Mouse (Mus musculus): ENCODE data around the gene Gna11.

Gna11 gene

GRCm38 (mm10) chr10:81543633-81544032, 1.4 kb downstream of the Gna11 start:
- DNase-seq (ENCODE audit: extremely low read depth, low read depth), result no peak

- no peak for DNase-seq (ENCODE audit: extremely low read depth, low read depth)
These were observed 2.1 kb downstream of the Gna11 start for GRCm38 (mm10) chr10:81542727-81543460.

GRCm38 (mm10) chr10:81541803-81542202, 3.2 kb downstream of the Gna11 start:
- no peak for DNase-seq (ENCODE audit: extremely low read depth, low read depth)

GRCm38 (mm10) chr10:81541363-81541762, 3.6 kb downstream of the Gna11 start:
- no peak for DNase-seq (ENCODE audit: extremely low read depth, low read depth)

GRCm38 (mm10) chr10:81538321-81539048, 6.5 kb downstream of the Gna11 start:
- no peak for DNase-seq (ENCODE audit: extremely low read depth, low read depth)

- no peak for DNase-seq (ENCODE audit: extremely low read depth, low read depth)
These were observed 7.6 kb downstream of the Gna11 start for GRCm38 (mm10) chr10:81537429-81537828.

- DNase-seq (ENCODE audit: extremely low read depth, low read depth), result no peak
These were observed 8.3 kb downstream of the Gna11 start for GRCm38 (mm10) chr10:81536734-81537133.

- no peak for DNase-seq (ENCODE audit: extremely low read depth, low read depth)
These were observed 10.2 kb downstream of the Gna11 start for GRCm38 (mm10) chr10:81534826-81535225.

- no peak for DNase-seq (ENCODE audit: extremely low read depth, low read depth)
These were observed 18.2 kb downstream of the Gna11 start for GRCm38 (mm10) chr10:81526779-81527178.

GRCm38 (mm10) chr10:81525017-81525694, 19.8 kb downstream of the Gna11 start:
- peak; percentile 39 for DNase-seq (ENCODE audit: extremely low read depth, low read depth)

GRCm38 (mm10) chr10:81524051-81524605, 20.9 kb downstream of the Gna11 start, which contains the start of gene Gna15:
Gene Gna15 (minus strand): TSS chr10:81524225.
- DNase-seq (ENCODE audit: extremely low read depth, low read depth), result peak; percentile 65

- DNase-seq (ENCODE audit: extremely low read depth, low read depth), result no peak
These were observed 21.4 kb downstream of the Gna11 start for GRCm38 (mm10) chr10:81523570-81523969.

GRCm38 (mm10) chr10:81523142-81523541, 21.8 kb downstream of the Gna11 start:
- DNase-seq (ENCODE audit: extremely low read depth, low read depth), result no peak

- no peak for DNase-seq (ENCODE audit: extremely low read depth, low read depth)
These were observed 25.0 kb downstream of the Gna11 start for GRCm38 (mm10) chr10:81519978-81520365.

- DNase-seq (ENCODE audit: extremely low read depth, low read depth), result peak; percentile 65
These were observed 25.6 kb downstream of the Gna11 start for GRCm38 (mm10) chr10:81519227-81519977.

GRCm38 (mm10) chr10:81518546-81518945, 26.4 kb downstream of the Gna11 start:
- no peak for DNase-seq (ENCODE audit: extremely low read depth, low read depth)

GRCm38 (mm10) chr10:81517227-81517626, 27.8 kb downstream of the Gna11 start:
- DNase-seq (ENCODE audit: extremely low read depth, low read depth), result no peak

- no peak for DNase-seq (ENCODE audit: extremely low read depth, low read depth)
These were observed 31.2 kb downstream of the Gna11 start for GRCm38 (mm10) chr10:81513798-81514197.

GRCm38 (mm10) chr10:81510246-81510810, 34.7 kb downstream of the Gna11 start:
- DNase-seq (ENCODE audit: extremely low read depth, low read depth), result no peak

GRCm38 (mm10) chr10:81507691-81508489, 37.1 kb downstream of the Gna11 start:
- DNase-seq (ENCODE audit: extremely low read depth, low read depth), result no peak

Measured in MEL-GATA-1-ER (cell line).